Mouse (Mus musculus): ENCODE data around the gene E130114P18Rik. TPM values are rescaled to one million over a fixed set of nuclear protein-coding genes. Genes with fewer than 3 reads are reported as not detected.

E130114P18Rik gene
- total and polyA plus RNA-seq, 3 experiments, result 0.11 TPM; not detected in 2

DNA sequence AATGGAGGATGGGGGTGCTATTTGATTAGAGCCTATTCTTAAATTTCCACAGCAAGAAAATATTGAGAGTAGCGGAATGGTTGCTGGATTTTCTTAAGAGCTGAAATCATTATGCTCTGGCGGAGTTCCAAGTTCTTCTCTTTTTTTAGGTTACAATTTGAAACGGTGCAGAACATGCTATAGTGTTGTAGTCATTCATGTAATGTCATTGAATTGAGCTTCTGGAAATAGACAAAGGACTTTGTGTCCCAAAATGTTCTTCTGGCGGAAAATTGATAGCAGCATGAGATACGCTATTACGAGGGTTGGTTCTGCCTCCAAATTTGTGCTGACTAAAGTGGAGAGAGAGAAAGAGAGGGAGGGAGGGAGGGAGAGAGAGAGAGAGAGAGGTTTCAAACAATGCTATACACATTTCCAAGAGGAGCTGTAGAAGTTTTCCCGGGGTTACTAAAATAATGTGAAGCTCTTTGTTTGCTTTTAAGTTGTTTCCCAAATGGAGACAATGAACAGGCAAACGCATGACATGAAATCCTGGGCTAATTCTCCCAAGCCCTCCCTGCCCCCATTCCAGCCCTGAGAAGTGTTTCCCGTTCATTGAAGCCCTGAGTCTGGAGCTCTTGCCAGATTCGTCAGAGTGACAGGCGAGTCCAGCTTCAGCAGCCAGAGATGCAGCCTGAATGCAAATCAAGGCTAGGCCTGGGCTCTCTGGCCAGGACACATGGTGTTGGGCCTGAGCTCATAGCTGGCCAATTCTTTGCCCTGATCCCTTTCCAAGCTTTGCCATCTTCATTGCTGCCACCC lies 128.9 kb downstream of the E130114P18Rik start:
- DNase-seq (ENCODE audit: low spot score) (no peak), ATAC-seq (ENCODE audit: extremely low read depth, insufficient number of reproducible peaks, low FRiP score, poor library complexity, severe bottlenecking) (no peak)
- Histone ChIP-seq H3K36me3 (replicated peaks) (no peaks in the 10 kb centered on the region), H3K9me3 (replicated peaks) (peaks cover 15% of the 10 kb centered on the region), H3K4me3 (ENCODE audit: low read depth, low read length) (no peak overlapping the region), H3K4me1 (ENCODE audit: insufficient read depth, low read depth, low read length) (no peaks in the 10 kb centered on the region), H3K27me3 (ENCODE audit: insufficient read depth, low read length) (no peaks in the 10 kb centered on the region)
- TF ChIP-seq POLR2AphosphoS5 (IDR thresholded peaks at IDR 0.05; ENCODE audit: insufficient replicate concordance, low read depth, low read length) (no peak), TAL1 (conservative IDR thresholded peaks at IDR 0.05; ENCODE audit: low read depth, low read length) (no peak), GATA2 (IDR thresholded peaks at IDR 0.05; ENCODE audit: borderline replicate concordance, low read depth, low read length) (no peak), CTCF (IDR thresholded peaks at IDR 0.05; ENCODE audit: low read depth, low read length) (no peak), GATA1 (IDR thresholded peaks at IDR 0.05; ENCODE audit: borderline replicate concordance, low read length) (no peak)

DNA sequence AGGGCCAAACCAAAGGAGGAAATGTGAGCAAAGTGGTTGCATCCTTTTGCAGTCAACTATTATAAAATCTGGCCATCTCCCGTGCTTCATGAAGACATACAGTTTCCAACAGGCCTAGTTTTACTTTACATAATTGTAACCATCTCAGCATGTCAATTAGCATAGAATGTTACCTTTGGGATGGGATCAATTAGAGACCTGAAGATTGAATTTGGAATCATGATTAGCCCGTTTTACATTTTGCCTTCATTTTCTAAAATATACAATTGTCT lies 129.5 kb downstream of the E130114P18Rik start:
- Histone ChIP-seq H3K36me3 (replicated peaks) (no peaks in the 10 kb centered on the region), H3K4me3 (ENCODE audit: low read depth, low read length) (no peak overlapping the region), H3K27me3 (ENCODE audit: insufficient read depth, low read length) (no peaks in the 10 kb centered on the region), H3K9me3 (replicated peaks) (peaks cover 15% of the 10 kb centered on the region), H3K4me1 (ENCODE audit: insufficient read depth, low read depth, low read length) (no peaks in the 10 kb centered on the region)
- no peak for DNase-seq (ENCODE audit: low spot score)
- TF ChIP-seq CTCF (IDR thresholded peaks at IDR 0.05; ENCODE audit: low read depth, low read length) (no peak), TAL1 (conservative IDR thresholded peaks at IDR 0.05; ENCODE audit: low read depth, low read length) (no peak)
- no peak for ATAC-seq (ENCODE audit: extremely low read depth, insufficient number of reproducible peaks, low FRiP score, poor library complexity, severe bottlenecking)

DNA sequence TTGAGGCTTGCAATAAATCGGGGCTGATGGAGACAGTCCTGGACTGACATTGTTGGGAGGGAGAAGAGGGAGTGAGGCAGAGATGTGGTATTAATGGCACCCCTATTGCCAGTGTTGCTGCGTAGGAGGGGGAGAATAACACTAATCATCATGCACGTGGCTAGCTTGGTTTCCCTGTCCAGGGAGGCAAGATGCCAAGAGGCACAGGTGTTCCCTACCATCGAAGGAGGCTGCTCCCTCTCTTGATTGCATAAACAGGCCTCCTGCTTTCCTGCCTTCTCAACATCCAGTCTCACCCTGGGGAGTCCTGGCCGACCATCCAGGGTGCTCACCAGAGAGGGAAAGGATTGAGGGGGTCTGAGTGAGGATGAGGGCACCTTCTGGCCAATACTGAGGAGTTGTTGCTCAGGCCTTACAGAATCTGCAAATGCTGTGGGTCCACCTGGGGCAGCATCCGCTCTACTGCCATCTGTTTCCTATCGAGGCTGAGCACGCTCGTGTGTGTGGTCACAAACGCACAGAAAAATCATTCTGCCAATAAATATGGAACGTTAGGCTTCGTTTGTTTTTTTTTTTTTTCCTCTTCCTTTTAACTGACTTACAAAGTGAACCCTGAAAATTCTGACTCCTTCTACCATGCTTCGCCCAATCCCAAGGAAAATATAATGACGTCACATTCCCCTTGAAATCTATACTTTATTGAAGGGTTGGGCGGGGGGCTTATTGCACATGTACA lies 130.0 kb downstream of the E130114P18Rik start:
- no peak overlapping the region for H3K4me3 ChIP-seq (ENCODE audit: low read depth, low read length)
- no peaks in the 10 kb centered on the region for H3K27me3 ChIP-seq (ENCODE audit: insufficient read depth, low read length)
- H3K4me1 ChIP-seq (ENCODE audit: insufficient read depth, low read depth, low read length), result no peaks in the 10 kb centered on the region
- peaks cover 17% of the 10 kb centered on the region for H3K9me3 ChIP-seq (replicated peaks)
- DNase-seq (ENCODE audit: low spot score), result no peak
- ATAC-seq (ENCODE audit: extremely low read depth, insufficient number of reproducible peaks, low FRiP score, poor library complexity, severe bottlenecking), result no peak
- no peaks in the 10 kb centered on the region for H3K36me3 ChIP-seq (replicated peaks)
- TF ChIP-seq CTCF (IDR thresholded peaks at IDR 0.05; ENCODE audit: low read depth, low read length) (no peak), GATA2 (IDR thresholded peaks at IDR 0.05; ENCODE audit: borderline replicate concordance, low read depth, low read length) (no peak), TAL1 (conservative IDR thresholded peaks at IDR 0.05; ENCODE audit: low read depth, low read length) (no peak), GATA1 (IDR thresholded peaks at IDR 0.05; ENCODE audit: borderline replicate concordance, low read length) (no peak), POLR2AphosphoS5 (IDR thresholded peaks at IDR 0.05; ENCODE audit: insufficient replicate concordance, low read depth, low read length) (no peak)

DNA sequence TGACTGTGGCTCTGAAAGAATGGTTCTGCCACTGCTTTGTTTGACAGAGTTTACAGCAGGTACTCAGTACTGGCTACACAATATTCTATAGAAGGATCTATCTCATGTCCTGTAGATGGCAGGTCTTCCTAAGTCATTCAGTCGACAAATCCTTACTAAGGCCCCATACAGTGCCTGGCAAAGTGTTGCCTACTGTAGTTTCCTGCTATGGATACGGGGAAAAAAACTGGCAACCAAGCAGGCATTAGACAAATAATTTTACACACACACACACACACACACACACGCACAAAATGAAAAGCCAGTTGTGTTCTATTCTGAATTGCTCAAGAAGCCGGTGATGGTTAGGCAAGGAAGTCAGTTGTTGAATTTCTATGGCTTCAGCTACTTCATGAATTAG lies 130.6 kb downstream of the E130114P18Rik start:
- DNase-seq (ENCODE audit: low spot score), result no peak
- no peaks in the 10 kb centered on the region for H3K36me3 ChIP-seq (replicated peaks)
- no peaks in the 10 kb centered on the region for H3K4me1 ChIP-seq (ENCODE audit: insufficient read depth, low read depth, low read length)
- peaks cover 17% of the 10 kb centered on the region for H3K9me3 ChIP-seq (replicated peaks)
- H3K4me3 ChIP-seq (ENCODE audit: low read depth, low read length), result no peak overlapping the region
- H3K27me3 ChIP-seq (ENCODE audit: insufficient read depth, low read length), result no peaks in the 10 kb centered on the region
- TF ChIP-seq GATA1 (IDR thresholded peaks at IDR 0.05; ENCODE audit: borderline replicate concordance, low read length), result no peak
- TF ChIP-seq CTCF (IDR thresholded peaks at IDR 0.05; ENCODE audit: low read depth, low read length), result no peak
- no peak for TF ChIP-seq GATA2 (IDR thresholded peaks at IDR 0.05; ENCODE audit: borderline replicate concordance, low read depth, low read length)
- TF ChIP-seq TAL1 (conservative IDR thresholded peaks at IDR 0.05; ENCODE audit: low read depth, low read length), result no peak
- TF ChIP-seq POLR2AphosphoS5 (IDR thresholded peaks at IDR 0.05; ENCODE audit: insufficient replicate concordance, low read depth, low read length), result no peak
- no peak for ATAC-seq (ENCODE audit: extremely low read depth, insufficient number of reproducible peaks, low FRiP score, poor library complexity, severe bottlenecking)

DNA sequence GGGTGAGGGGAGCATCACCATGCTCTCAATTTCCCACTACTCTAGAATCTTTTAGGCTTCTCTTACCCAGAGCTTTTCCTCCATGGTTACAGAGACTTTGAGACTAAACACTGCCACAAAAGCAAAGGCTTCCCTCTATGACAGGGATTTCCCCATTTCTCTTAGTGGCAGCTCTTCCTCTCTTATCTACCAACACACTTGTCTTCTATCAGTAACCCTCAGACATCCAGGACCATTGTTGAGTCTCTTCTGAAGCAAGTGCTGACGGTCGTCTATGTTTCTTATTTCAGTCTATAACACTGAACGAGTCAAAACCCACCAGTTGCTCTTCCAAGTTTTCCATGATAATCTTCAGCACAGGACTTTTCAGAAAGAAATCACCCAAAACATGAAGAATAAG lies 137.5 kb downstream of the E130114P18Rik start:
- DNase-seq (ENCODE audit: low spot score) (no peak), ATAC-seq (ENCODE audit: extremely low read depth, insufficient number of reproducible peaks, low FRiP score, poor library complexity, severe bottlenecking) (no peak; the same call in 1 of the 2 replicates)
- H3K36me3 ChIP-seq (replicated peaks), result no peaks in the 10 kb centered on the region
- H3K4me3 ChIP-seq (ENCODE audit: low read depth, low read length), result no peak overlapping the region
- no peaks in the 10 kb centered on the region for H3K27me3 ChIP-seq (ENCODE audit: insufficient read depth, low read length)
- H3K4me1 ChIP-seq (ENCODE audit: insufficient read depth, low read depth, low read length), result no peaks in the 10 kb centered on the region
- peaks cover 21% of the 10 kb centered on the region for H3K9me3 ChIP-seq (replicated peaks)
- TF ChIP-seq GATA1 (IDR thresholded peaks at IDR 0.05; ENCODE audit: borderline replicate concordance, low read length) (no peak), CTCF (IDR thresholded peaks at IDR 0.05; ENCODE audit: low read depth, low read length) (no peak), POLR2AphosphoS5 (IDR thresholded peaks at IDR 0.05; ENCODE audit: insufficient replicate concordance, low read depth, low read length) (no peak), GATA2 (IDR thresholded peaks at IDR 0.05; ENCODE audit: borderline replicate concordance, low read depth, low read length) (no peak), TAL1 (conservative IDR thresholded peaks at IDR 0.05; ENCODE audit: low read depth, low read length) (no peak)

DNA sequence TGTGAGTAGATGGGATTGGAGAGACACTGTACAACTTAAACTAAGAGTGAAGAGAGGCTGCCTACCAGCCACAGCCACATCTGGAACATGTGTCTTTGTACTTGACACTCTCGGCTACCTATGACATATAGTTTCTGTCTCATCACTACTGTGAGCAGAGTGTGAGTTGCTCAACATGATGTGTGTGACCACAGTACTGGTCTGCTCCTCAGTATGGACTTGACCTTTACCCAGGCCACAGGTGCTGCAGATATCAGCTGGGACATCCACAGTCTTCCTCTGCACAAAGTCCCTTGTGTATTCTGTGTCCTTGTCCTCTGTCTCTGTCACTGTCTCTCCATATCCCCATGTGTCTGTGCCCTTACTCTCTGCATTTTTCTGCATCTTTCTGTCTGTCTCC lies 141.3 kb downstream of the E130114P18Rik start:
- no peaks in the 10 kb centered on the region for H3K4me1 ChIP-seq (ENCODE audit: insufficient read depth, low read depth, low read length)
- H3K36me3 ChIP-seq (replicated peaks), result no peaks in the 10 kb centered on the region
- no peak for DNase-seq (ENCODE audit: low spot score)
- TF ChIP-seq POLR2AphosphoS5 (IDR thresholded peaks at IDR 0.05; ENCODE audit: insufficient replicate concordance, low read depth, low read length) (no peak), CTCF (IDR thresholded peaks at IDR 0.05; ENCODE audit: low read depth, low read length) (no peak), GATA2 (IDR thresholded peaks at IDR 0.05; ENCODE audit: borderline replicate concordance, low read depth, low read length) (no peak), TAL1 (conservative IDR thresholded peaks at IDR 0.05; ENCODE audit: low read depth, low read length) (no peak), GATA1 (IDR thresholded peaks at IDR 0.05; ENCODE audit: borderline replicate concordance, low read length) (no peak)
- ATAC-seq (ENCODE audit: extremely low read depth, insufficient number of reproducible peaks, low FRiP score, poor library complexity, severe bottlenecking), result no peak
- no peaks in the 10 kb centered on the region for H3K27me3 ChIP-seq (ENCODE audit: insufficient read depth, low read length)
- H3K4me3 ChIP-seq (ENCODE audit: low read depth, low read length), result no peak overlapping the region
- H3K9me3 ChIP-seq (replicated peaks), result peaks cover 23% of the 10 kb centered on the region
